Mouse (Mus musculus) midbrain, embryonic 11.5 days (tissue): ENCODE results near the gene Macrod1. TPM values are rescaled to one million over a fixed set of nuclear protein-coding genes. Genes with fewer than 3 reads are reported as not detected.

Source experiments
- ATAC-seq: fragments of 200-750 bp; cut with Nextera tagmentation; 2 replicates; pipeline ENCODE4 v1.8.0; 2017; ENCODE audit warnings: moderate TSS enrichment, moderate library complexity; ENCODE audit not compliant: low FRiP score
- DNase-seq: peaks from one replicate; pipeline ENCODE4 v3.0.0; 2015; ENCODE audit warnings: low spot score; ENCODE audit errors: missing footprints
- H3K27ac ChIP-seq: fragments of 300-500 bp; sonication (generic); 2 replicates; pipeline ENCODE4 v1.5.1; 2014; ENCODE audit warnings: low read depth, low read length
- H3K27me3 ChIP-seq: fragments of 300-500 bp; sonication (generic); 2 replicates; pipeline ENCODE4 v1.6.1; 2014; ENCODE audit warnings: mild to moderate bottlenecking, low read length, moderate library complexity, mixed read lengths; ENCODE audit not compliant: control insufficient read depth, insufficient read depth
- H3K36me3 ChIP-seq: fragments of 300-500 bp; sonication (generic); 2 replicates; pipeline ENCODE4 v1.6.1; 2014; ENCODE audit warnings: mild to moderate bottlenecking, low read length, moderate library complexity, mixed read lengths; ENCODE audit not compliant: control insufficient read depth, insufficient read depth
- H3K4me1 ChIP-seq: fragments of 300-500 bp; sonication (generic); 2 replicates; pipeline ENCODE4 v1.6.1; 2014; ENCODE audit warnings: low read length; ENCODE audit not compliant: control insufficient read depth, insufficient read depth
- H3K4me2 ChIP-seq: fragments of 300-500 bp; sonication (generic); 2 replicates; pipeline ENCODE4 v1.6.1; 2014; ENCODE audit warnings: mild to moderate bottlenecking, moderate library complexity
- H3K4me3 ChIP-seq: fragments of 300-500 bp; sonication (generic); 2 replicates; pipeline ENCODE4 v1.5.1; 2014; ENCODE audit warnings: low read depth, low read length
- H3K9ac ChIP-seq: fragments of 300-500 bp; sonication (generic); 2 replicates; pipeline ENCODE4 v1.6.1; 2014; ENCODE audit warnings: low read length
- H3K9me3 ChIP-seq: fragments of 300-500 bp; sonication (generic); 2 replicates; pipeline ENCODE4 v1.6.1; 2016; ENCODE audit warnings: low read length; ENCODE audit not compliant: control insufficient read depth
- WGBS: fragments of 180-500 bp; shearing (Covaris S2); extraction: QIAGEN DNeasy Blood & Tissue Kit; methylation state at CpG from one replicate; pipeline ENCODE4 v1.1.7; 2014; 5-methylcytosine and 5-hydroxymethylcytosine counted together
- polyA plus RNA-seq: library from polyadenylated mRNA; unstranded; fragments of >200 nt; fragmentation: Nextera tagmentation; extraction: Ambion mirVana; gene quantifications from 2 replicates; pipeline ENCODE4 v1.2.1, GENCODE M21; 2014

The Macrod1 gene
- polyA plus RNA-seq, 1 experiment from 2014 or later = 3.0 TPM

GRCm38 (mm10) chr19:7183419-7183818 is 126.8 kb downstream of the Macrod1 start:
- no peak for ATAC-seq
- H3K36me3 ChIP-seq = no peaks in the 10 kb centered on the region
- 52% methylated on average over 11 of the region's 11 CpGs for WGBS
- DNase-seq = no peak
- H3K4me3 ChIP-seq = no peak overlapping the region
- H3K27me3 ChIP-seq = peaks cover 18% of the 10 kb centered on the region; the same call in 1 of the 2 replicates
- no peaks in the 10 kb centered on the region for H3K9me3 ChIP-seq
- H3K9ac ChIP-seq = no peak overlapping the region
- H3K4me1 ChIP-seq = peaks cover 21% of the 10 kb centered on the region
- H3K4me2 ChIP-seq = no peak overlapping the region
- H3K27ac ChIP-seq = no peak overlapping the region

DNA sequence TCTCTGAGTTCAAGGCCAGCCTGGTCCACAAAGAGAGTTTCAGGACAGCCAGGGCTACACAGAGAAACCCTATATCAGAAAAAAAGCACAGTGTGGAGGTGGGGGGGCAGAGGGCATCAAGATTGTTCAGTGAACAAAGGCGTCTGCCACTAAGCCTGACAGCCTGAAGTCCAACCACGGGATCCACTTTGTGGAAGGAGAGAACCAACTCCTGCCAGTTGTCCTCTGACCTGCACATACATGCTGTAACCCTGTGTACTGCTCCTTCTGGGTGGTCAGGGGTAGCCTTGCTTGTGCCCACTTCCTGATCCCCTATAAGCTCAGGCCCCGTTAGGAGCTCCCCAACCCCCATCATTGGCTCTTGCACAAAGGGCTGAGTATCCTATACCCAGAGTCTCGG is 128.4 kb downstream of the Macrod1 start:
- 35% methylated on average over 4 of the region's 4 CpGs for WGBS
- Histone ChIP-seq H3K4me3 (no peak overlapping the region), H3K9me3 (no peaks in the 10 kb centered on the region), H3K4me2 (no peak overlapping the region), H3K9ac (peak overlapping the region; percentile 12; the same call in 1 of the 2 replicates), H3K27ac (no peak overlapping the region), H3K27me3 (peaks cover 16% of the 10 kb centered on the region; the same call in 1 of the 2 replicates), H3K4me1 (peaks cover 30% of the 10 kb centered on the region), H3K36me3 (no peaks in the 10 kb centered on the region)
- ATAC-seq = no peak
- peak; percentile 86 for DNase-seq

- Histone ChIP-seq H3K4me3 (no peak overlapping the region), H3K4me1 (peaks cover 30% of the 10 kb centered on the region), H3K9ac (peak overlapping the region; percentile 39; the same call in 1 of the 2 replicates), H3K27me3 (peaks cover 16% of the 10 kb centered on the region), H3K27ac (no peak overlapping the region), H3K36me3 (no peaks in the 10 kb centered on the region), H3K9me3 (no peaks in the 10 kb centered on the region), H3K4me2 (peak overlapping the region; percentile 25; the same call in 1 of the 2 replicates)
- 6% methylated on average over 18 of the region's 18 CpGs for WGBS
- peak; percentile 91 for DNase-seq
- 0 out of 2 replicates have a peak, but pooled peaks have one; percentile 13 for ATAC-seq
These were observed 129.2 kb downstream of the Macrod1 start for GRCm38 (mm10) chr19:7185715-7186291.

DNA sequence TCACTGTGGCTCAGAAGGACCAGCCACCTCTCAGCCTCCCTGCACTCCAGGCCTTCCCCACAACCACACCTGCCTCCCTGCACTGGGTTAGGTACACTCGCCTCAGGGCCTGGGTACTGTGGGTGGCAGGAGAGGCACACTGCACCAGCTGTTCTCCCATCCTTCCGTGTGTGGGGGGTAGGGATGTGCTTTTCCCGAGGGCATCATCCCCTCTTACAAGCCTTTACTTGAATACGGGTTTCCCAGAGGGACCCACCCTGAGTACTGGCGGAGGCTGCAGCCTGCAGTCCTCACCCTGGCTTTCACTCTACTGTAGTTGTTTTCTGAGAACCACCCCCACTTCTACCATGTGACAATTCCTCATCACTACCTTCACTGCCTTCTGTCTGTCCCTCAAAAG is 130.5 kb downstream of the Macrod1 start:
- ATAC-seq = no peak
- H3K9me3 ChIP-seq = no peaks in the 10 kb centered on the region
- no peaks in the 10 kb centered on the region for H3K36me3 ChIP-seq
- peaks cover 11% of the 10 kb centered on the region for H3K27me3 ChIP-seq
- H3K27ac ChIP-seq = no peak overlapping the region
- H3K4me1 ChIP-seq = peaks cover 30% of the 10 kb centered on the region
- no peak overlapping the region for H3K4me2 ChIP-seq
- peak; percentile 89 for DNase-seq
- no peak overlapping the region; the same call in 1 of the 2 replicates for H3K9ac ChIP-seq
- 62% methylated on average over 5 of the region's 5 CpGs for WGBS
- no peak overlapping the region for H3K4me3 ChIP-seq

DNA sequence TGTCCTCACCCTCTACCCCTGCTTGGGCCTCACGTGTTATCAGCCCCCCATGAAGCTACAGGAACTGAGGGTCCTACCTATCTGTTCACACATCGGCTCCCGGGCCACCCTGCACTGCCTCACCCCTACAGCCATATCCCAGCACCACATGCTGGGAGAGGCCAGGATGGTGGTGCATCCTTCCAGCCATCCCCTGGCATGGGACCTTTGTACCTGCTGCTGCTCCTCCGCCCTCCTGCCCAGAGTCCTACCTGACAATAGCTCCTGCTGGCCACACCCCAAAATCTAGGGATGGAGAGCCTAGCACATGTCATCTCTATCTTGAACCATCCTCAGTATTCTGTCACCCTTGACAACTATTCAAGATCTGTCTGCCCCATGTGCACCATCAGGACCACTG is 132.4 kb downstream of the Macrod1 start:
- Histone ChIP-seq H3K4me1 (peaks cover 27% of the 10 kb centered on the region), H3K9me3 (no peaks in the 10 kb centered on the region), H3K36me3 (no peaks in the 10 kb centered on the region), H3K27me3 (peaks cover 4% of the 10 kb centered on the region), H3K27ac (no peak overlapping the region), H3K4me2 (no peak overlapping the region), H3K9ac (no peak overlapping the region), H3K4me3 (no peak overlapping the region)
- ATAC-seq = no peak
- DNase-seq = peak; percentile 76
- WGBS = 75% methylated on average over 4 of the region's 4 CpGs

DNA sequence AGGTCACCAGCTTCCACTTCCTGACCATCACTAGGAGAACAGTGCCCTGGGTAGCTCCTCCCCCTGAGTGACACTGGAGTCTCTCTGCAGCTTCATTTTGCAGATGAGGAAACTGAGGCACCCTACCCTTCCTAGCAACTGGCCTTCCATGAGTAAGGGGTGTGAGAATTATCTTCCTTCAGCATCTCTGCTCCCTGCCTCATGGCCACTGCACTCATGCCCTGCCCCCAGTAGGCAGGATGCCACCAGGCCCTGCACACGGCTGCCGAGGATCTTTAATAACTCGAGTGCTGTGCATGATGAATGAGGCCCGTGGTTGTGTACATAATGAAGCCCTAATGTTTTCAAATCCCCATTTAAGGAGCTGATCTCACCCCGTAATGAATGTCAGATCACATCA is 134.4 kb downstream of the Macrod1 start:
- 77% methylated on average over 5 of the region's 5 CpGs for WGBS
- Histone ChIP-seq H3K9me3 (no peaks in the 10 kb centered on the region), H3K9ac (no peak overlapping the region), H3K27me3 (peaks cover 4% of the 10 kb centered on the region), H3K4me1 (peaks cover 20% of the 10 kb centered on the region), H3K4me2 (no peak overlapping the region), H3K36me3 (no peaks in the 10 kb centered on the region), H3K27ac (no peak overlapping the region), H3K4me3 (no peak overlapping the region)
- no peak for DNase-seq
- no peak for ATAC-seq

DNA sequence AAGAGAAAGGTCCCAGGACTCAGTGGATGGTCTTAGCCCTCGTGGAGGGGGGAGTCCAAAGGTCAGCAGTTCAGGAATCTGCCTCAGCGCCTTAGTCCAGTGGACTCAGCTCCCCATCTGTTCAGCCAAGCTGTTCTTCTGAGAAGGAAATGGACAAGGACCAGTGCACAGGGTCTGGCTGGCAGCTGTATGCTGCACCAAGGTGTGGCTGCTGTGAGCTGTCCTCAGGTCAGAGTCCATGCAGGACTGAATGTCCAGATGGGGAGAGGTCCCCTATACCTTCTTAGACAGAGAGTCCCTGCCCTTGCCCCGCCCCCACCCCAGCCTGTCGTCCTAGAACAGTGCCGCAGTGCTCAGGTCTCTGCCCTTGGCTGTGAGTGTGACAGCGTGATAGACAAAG is 135.0 kb downstream of the Macrod1 start:
- Histone ChIP-seq H3K4me3 (no peak overlapping the region), H3K27ac (no peak overlapping the region), H3K27me3 (peaks cover under 1% of the 10 kb centered on the region), H3K4me2 (no peak overlapping the region), H3K36me3 (no peaks in the 10 kb centered on the region), H3K9ac (no peak overlapping the region), H3K4me1 (peaks cover 20% of the 10 kb centered on the region), H3K9me3 (no peaks in the 10 kb centered on the region)
- ATAC-seq = no peak
- DNase-seq = peak; percentile 84
- WGBS = 48% methylated on average over 6 of the region's 6 CpGs

DNA sequence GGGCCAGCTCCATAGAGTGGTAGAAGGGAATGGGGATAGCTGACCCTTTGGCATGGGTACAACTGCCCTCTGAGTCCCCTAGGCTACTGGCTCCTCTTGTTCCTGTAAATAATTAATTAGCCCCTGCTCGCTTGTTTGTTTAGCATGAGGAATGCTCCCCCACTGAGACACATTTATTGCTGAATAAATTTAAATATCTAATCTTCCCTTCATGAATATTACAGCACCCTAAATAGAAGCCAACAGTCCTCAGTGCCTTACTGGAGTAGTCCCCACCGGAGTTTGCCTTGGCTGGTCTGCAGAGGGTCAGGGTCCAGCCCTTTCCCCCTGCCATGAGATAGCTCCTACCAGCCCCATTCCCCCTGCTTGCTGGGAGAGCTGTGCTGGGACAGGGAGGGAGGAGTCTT is 136.0 kb downstream of the Macrod1 start:
- Histone ChIP-seq H3K27me3 (no peaks in the 10 kb centered on the region; the same call in 1 of the 2 replicates), H3K9me3 (no peaks in the 10 kb centered on the region), H3K4me1 (peaks cover 28% of the 10 kb centered on the region), H3K9ac (no peak overlapping the region), H3K4me3 (no peak overlapping the region), H3K27ac (no peak overlapping the region), H3K4me2 (no peak overlapping the region), H3K36me3 (no peaks in the 10 kb centered on the region)
- DNase-seq = no peak
- ATAC-seq = no peak
- WGBS = 63% methylated on average over 2 of the region's 2 CpGs

DNA sequence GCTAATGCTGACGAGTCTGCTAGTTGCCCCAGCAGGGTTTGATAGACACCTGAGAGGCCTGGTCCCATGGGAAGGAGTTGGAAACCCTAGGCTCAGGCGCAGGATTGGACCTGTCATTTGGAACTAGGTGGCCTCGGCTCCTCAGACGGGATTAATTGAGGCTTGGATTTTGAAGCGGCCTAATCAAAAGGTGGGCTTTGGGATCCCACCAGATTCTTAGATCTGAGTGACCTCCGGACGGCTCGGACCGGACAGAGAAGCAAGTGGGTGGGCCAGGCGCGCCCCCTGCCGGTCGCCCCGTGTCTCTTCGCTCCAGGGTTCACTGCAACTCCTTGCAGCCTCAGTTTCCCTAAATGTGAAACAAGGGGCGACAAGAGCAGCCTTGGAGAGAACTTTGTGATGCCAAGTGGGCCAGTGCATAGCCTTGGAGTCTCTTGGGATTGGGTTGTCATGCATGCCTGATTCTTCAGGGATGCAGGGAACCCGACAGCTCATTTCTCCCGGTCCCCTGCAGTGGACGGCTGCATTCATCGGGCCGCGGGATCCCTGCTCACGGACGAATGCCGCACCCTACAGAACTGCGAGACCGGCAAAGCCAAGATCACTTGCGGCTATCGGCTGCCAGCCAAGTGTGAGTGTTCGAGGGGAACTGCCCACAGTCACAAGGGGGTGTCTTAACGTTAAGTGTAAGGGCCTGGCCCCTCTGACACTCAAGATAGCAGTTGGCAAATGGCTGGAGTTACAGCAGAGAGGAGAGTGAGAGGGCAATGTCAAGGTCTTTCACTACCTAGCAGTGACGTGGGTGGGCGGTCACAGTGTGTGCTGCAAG is 139.5 kb downstream of the Macrod1 start:
- Histone ChIP-seq H3K4me3 (no peak overlapping the region), H3K27me3 (no peaks in the 10 kb centered on the region), H3K4me1 (peaks cover 19% of the 10 kb centered on the region), H3K9ac (no peak overlapping the region), H3K36me3 (peaks cover 17% of the 10 kb centered on the region), H3K4me2 (no peak overlapping the region), H3K27ac (no peak overlapping the region), H3K9me3 (no peaks in the 10 kb centered on the region)
- DNase-seq (peak; percentile 98), ATAC-seq (peak; percentile 51)
- WGBS = 16% methylated on average over 33 of the region's 33 CpGs
